Mouse (Mus musculus): ENCODE measurements around the gene Nudt4. TPM values are rescaled to one million over a fixed set of nuclear protein-coding genes. Genes with fewer than 3 reads are reported as not detected.
"Not testable (repeated sequence)": the region's sequence is repeated elsewhere in the genome, so short reads cannot be mapped to it uniquely, and the experiment has no call there.

Nudt4 gene
- total RNA-seq, 2 experiments from 2014 or later = 138 to 187 TPM

GRCm38 (mm10) chr10:95568016-95568415 lies 4.1 kb upstream of the Nudt4 start:
- no peak for DNase-seq (ENCODE audit: low spot score in 2 of 2)

DNA sequence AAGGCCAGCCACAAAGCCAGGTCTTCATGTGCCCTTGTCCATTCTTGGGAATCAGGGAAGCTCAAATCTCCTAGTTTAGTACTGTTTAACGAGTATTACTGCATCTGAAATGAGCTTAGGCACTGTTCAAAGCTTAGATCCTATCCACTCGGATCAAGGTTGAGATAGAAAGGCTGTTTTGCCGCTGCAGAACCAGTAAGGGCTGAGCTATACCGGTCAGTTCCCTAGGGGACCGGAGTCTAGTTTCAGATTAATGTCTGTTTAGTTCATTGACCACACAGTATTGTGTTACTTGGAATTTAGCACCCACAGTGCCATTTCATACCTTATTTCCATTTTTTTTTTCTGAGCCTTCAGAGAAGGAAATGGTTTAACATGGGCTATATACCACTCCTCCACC lies 3.6 kb upstream of the Nudt4 start:
- no peak for DNase-seq (ENCODE audit: low spot score in 2 of 2)

DNA sequence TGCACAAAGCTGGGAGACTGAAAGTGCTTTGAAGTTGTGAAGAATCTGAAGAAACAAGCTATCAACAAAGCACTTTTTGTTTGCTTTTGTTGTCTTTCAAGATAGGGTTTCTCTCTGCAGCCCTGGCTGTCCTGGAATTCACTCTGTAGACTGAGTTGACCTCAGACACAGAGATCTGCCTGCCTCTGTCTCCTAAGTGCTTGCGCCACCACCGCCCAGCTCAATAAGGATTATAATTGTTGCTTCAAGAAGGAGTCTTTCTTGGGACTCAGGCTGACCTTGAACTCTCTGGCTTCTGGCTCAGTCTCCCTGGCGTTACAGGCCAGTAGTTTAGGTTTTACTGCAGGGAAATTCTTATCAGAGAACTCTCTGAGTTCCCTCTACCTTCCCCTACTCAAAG lies 2.8 kb upstream of the Nudt4 start:
- no peak for DNase-seq (ENCODE audit: low spot score in 2 of 2)

DNA sequence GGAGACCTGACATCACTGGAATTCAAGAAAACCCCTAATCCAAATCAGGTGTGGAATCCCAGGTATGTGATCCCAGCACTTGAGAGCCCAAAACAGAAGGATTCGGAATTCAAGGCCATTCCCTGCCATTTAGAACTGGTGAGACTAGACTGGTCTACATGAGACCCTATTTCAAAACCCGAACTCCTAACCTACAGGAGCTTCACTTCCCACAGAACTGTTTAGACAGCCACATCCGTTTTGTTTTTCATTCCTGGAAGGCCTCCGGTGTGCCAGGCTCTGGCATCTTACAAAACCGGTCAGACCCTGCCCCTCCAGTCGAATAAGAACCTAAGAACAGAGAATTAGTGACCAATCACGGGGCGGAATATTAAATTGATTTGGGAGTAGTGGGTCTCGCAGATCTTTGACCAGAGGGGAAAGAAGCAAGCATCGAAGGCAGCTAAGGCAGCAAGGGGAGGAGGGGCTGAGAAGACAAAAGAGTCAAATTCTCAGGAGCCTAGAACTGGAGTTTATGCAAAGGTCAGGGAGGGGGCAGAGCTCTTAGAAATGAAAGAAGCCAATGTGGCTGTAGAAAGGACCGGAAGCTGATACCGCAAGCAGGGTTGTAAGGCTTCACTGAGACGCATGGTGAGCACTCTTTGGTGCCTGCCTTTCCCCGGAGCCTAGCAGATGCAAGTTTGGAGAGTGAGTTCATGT lies 1.4 kb upstream of the Nudt4 start:
- no peak for DNase-seq (ENCODE audit: low spot score in 2 of 2)

- DNase-seq (ENCODE audit: low spot score in 2 of 2) = peak; percentile 55 to 62
Measured at GRCm38 (mm10) chr10:95562859-95563841, 796 bp downstream of the Nudt4 start.

GRCm38 (mm10) chr10:95562395-95562794 lies 1.6 kb downstream of the Nudt4 start:
- DNase-seq (ENCODE audit: low spot score in 2 of 2) = no peak

DNA sequence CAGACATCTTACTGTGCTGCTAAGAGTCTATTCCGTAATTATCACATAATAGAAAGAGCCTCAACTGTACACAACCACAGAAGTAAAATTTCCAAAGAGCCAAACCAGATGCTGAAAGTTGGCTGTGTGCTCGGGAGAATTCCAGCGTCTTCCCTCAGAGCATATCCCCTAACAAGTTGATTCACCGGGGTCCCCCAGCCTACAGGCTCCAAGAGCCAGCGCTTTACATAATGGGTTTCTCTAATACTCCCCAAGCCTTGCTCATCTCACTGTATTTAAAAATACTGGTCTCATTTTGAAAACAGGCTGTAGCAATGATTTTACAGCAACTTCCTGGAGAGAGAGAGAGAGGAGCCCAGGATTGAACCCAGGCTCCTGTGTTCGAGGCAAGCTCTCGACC lies 2.3 kb downstream of the Nudt4 start:
- no peak for DNase-seq (ENCODE audit: low spot score in 2 of 2)

- DNase-seq (ENCODE audit: low spot score in 2 of 2) = no peak
Measured at GRCm38 (mm10) chr10:95560394-95560983, 3.5 kb downstream of the Nudt4 start.

GRCm38 (mm10) chr10:95559426-95559825 lies 4.5 kb downstream of the Nudt4 start:
- DNase-seq (ENCODE audit: low spot score in 2 of 2) = no peak

GRCm38 (mm10) chr10:95557337-95557828 lies 6.6 kb downstream of the Nudt4 start:
- DNase-seq (ENCODE audit: low spot score in 2 of 2) = no peak

- DNase-seq (ENCODE audit: low spot score in 2 of 2) = no peak
Measured at GRCm38 (mm10) chr10:95555866-95556265, 8.1 kb downstream of the Nudt4 start.

DNA sequence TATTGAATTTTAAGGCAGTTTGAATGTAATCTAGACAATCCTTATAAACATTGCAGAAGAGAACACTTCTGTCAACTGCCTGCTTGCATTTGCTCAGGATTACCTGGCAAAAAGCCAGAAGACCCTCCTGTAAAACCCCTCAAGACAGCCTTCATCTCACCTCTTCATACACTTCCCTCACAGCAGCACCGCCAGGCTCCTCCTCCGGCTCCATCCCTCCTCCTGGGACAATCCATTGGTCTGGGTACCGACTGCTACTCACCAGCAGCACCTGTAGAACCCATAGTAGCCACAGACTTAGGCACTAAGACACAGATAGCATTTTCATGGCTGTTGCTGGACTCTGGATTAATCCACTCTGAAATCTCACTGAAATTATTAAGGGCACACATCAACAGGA lies 11.6 kb downstream of the Nudt4 start:
- no peak for DNase-seq (ENCODE audit: low spot score in 2 of 2)

DNA sequence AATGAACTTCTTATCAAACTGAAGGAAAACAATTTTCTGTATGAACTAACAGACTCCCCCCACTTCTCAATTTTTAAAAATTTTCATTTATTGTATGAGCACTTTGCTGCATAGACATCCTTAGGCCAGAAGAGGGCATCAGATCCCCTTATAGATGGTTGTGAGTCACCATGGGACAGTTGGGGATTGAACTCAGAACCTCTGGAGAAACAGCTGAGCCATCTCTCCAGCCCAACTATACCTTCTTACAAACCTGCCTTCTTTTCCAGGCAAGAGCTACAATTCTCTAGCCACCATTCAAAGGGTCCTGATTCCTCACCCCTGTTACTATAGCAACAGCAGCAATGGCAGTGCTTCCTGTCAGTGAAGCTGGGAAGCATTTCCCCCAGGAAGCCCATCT lies 12.2 kb downstream of the Nudt4 start:
- DNase-seq (ENCODE audit: low spot score in 2 of 2) = no peak

DNA sequence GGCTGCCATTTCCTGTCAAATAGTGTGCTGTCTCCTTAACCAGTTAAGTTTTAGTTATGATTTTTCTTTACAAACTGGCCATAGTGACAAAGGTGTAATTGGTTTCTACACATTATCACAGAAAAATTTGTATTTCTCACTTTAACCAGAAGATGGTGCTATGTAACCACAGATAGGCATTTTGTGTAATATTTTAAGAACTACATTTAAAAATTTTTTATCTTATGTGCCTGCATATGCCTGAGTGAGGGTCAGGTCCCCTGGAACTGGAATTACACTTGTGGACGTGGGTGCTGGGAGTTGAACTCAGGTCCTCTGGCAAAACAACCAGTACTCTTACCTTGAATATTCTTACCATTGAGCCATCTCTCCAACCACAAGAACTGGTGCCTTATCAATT lies 13.4 kb downstream of the Nudt4 start:
- no peak for DNase-seq (ENCODE audit: low spot score in 2 of 2)

DNA sequence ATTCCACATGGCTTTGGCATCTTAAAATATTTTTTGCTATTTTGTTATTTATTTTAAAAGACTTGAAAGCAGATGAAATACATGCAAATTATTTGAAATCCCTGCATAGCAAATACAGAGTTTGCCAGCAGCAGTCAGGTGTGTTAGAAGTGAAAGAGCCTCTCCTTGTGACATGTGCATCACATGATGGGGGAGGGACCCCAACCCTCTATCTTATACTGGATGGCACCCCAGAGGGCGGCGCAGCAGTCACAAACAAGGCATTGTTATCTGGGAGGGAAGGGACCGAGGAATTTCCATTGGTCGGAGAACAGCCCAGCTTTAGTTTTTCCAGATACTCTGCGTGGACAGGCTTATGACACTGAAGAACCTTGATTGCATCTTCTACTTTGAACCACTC lies 14.9 kb downstream of the Nudt4 start:
- DNase-seq (ENCODE audit: low spot score in 2 of 2) = not testable (repeated sequence)

DNA sequence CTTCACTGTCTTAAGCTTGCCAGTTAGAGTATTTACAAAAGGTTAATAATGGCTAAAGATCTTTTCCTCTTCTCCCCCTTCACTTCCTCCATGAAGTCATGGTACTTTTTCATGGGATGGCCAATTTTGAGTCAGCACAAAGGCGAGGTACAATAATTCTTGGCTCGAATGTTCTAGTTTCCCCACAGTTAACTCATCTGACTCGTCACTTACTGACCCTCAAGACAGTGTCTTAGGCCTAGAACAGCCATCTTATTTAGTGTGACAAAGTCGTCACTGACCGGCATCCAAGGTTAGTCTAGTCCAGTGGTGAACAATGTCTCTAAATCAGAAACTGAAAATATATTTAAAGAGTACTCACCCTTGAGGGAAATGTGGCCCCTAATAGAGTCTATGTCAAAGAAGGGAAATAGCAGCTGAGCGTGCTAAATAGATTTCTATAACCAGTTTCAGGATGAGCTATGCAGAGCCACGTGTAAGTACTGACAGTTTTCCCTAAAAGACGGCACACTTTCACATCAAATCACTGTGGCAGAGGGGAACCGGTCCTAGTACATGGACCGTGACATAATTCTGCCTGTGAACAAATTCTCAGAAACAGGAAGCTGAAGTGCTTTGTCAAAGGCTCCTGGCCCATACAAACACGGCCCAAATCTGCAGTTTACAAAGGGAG lies 15.7 kb downstream of the Nudt4 start:
- DNase-seq (ENCODE audit: low spot score in 2 of 2) = no peak

- DNase-seq (ENCODE audit: low spot score in 2 of 2) = no peak
Measured at GRCm38 (mm10) chr10:95546178-95546577, 17.8 kb downstream of the Nudt4 start.

- no peak for DNase-seq (ENCODE audit: low spot score in 2 of 2)
Measured at GRCm38 (mm10) chr10:95545051-95545450, 18.9 kb downstream of the Nudt4 start.

DNA sequence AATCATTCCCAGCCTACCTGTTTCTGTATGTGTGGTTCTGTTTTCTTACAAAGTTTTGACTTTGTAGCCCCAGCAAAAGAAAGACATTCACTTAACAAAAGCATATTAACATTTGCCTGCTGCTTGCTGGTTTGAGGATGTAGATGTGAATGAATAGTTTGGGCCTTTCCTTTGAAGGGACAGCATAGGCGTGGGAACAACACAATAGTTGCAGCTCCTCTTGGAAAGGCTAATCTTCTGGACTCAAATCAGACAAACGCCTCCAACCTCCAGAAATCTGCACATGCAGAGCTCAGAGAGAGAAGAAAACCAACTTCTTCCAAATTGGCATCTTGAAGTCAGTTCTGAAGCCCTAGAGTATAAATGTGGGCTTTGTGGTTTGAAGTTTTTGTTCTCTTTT lies 19.3 kb downstream of the Nudt4 start:
- no peak for DNase-seq (ENCODE audit: low spot score in 2 of 2)

- no peak for DNase-seq (ENCODE audit: low spot score in 2 of 2)
Measured at GRCm38 (mm10) chr10:95544004-95544403, 19.9 kb downstream of the Nudt4 start.

GRCm38 (mm10) chr10:95543377-95543776 lies 20.6 kb downstream of the Nudt4 start:
- DNase-seq (ENCODE audit: low spot score in 2 of 2) = no peak
